ENCODE assay signal across 16 mouse cellular contexts in genomic region chr17:90912341-90912740, GRCm38 (mm10).
"Had no signal": no experiment of that assay in that cellular context is flagged by ENCODE, and none has a peak within 500 bp of the region (broad histone marks: within the 10 kb centered on the region; RNA-seq: fewer than 3 reads in every experiment).

No protein-coding gene starts in this region.

- H3K36me3 ChIP-seq: limb, embryonic 12.5 days; liver, embryonic 15.5 days; midbrain, embryonic 10.5 days; neural tube, embryonic 15.5 days had no signal

- H3K27me3 ChIP-seq: limb, embryonic 12.5 days; liver, embryonic 15.5 days; neural tube, embryonic 15.5 days had no signal

- H3K4me1 ChIP-seq: limb, embryonic 12.5 days; liver, embryonic 15.5 days; midbrain, embryonic 10.5 days; neural tube, embryonic 15.5 days had no signal

- H3K9ac ChIP-seq: limb, embryonic 12.5 days; liver, embryonic 15.5 days; neural tube, embryonic 15.5 days had no signal

- DNase-seq: kidney, adult 9 months; kidney, postnatal 36 days; liver; lung, adult 2 months; lung, postnatal 4 days; midbrain, embryonic 14.5 days; right cerebral cortex, adult 18-20 months; right cerebral cortex, postnatal 25 days; thymus, postnatal 4 days had no signal

- H3K27ac ChIP-seq: kidney, postnatal 0 days; limb, embryonic 12.5 days; liver, embryonic 15.5 days; midbrain, embryonic 10.5 days; neural tube, embryonic 15.5 days; stomach, postnatal 0 days had no signal

- H3K4me3 ChIP-seq: limb, embryonic 12.5 days; liver, embryonic 15.5 days; midbrain, embryonic 10.5 days; myocyte; neural tube, embryonic 15.5 days had no signal
